Mouse (Mus musculus): Measurements from ENCODE around the gene Smg5. TPM values are rescaled to one million over a fixed set of nuclear protein-coding genes. Genes with fewer than 3 reads are reported as not detected.
"Not testable (repeated sequence)": the region's sequence is repeated elsewhere in the genome, so short reads cannot be mapped to it uniquely, and the experiment has no call there.

Smg5 gene
- total and polyA plus RNA-seq, 2 experiments from 2014 or later: 42.9 to 98.1 TPM

GRCm38 (mm10) chr3:88363700-88364099 lies 27.6 kb downstream of the Smg5 start:
- Histone ChIP-seq H3K4me2 (ENCODE audit: low read depth, low read length) (no peak overlapping the region), H3K4me3 (ENCODE audit: low read length) (no peak overlapping the region), H3K9me3 (ENCODE audit: low read length) (no peaks in the 10 kb centered on the region), H3K27me3 (ENCODE audit: insufficient read depth, low read length) (no peaks in the 10 kb centered on the region), H3K27ac (peak overlapping the region; percentile 59), H3K4me1 (ENCODE audit: insufficient read depth, low read length) (no peaks in the 10 kb centered on the region), H3K36me3 (ENCODE audit: insufficient read depth, low read length) (peaks cover 33% of the 10 kb centered on the region), H3K9ac (replicated peaks; ENCODE audit: low read length) (no peak overlapping the region)
- TF ChIP-seq CTCF (IDR thresholded peaks at IDR 0.05; ENCODE audit: low read depth): no peak
- ATAC-seq (peak; percentile 70), DNase-seq (ENCODE audit: low spot score) (peak; percentile 48)
- WGBS: 32% methylated on average over 4 of the region's 4 CpGs

- WGBS: 2% methylated on average over 16 of the region's 16 CpGs
- no peak within 1 kb of the TSS for H3K9ac ChIP-seq (replicated peaks; ENCODE audit: low read length)
- no peak within 1 kb of the TSS for H3K4me3 ChIP-seq (ENCODE audit: low read length)
- H3K9me3 ChIP-seq (ENCODE audit: low read length): no peaks in the 10 kb centered on the region
- H3K36me3 ChIP-seq (ENCODE audit: insufficient read depth, low read length): peaks cover 27% of the 10 kb centered on the region
- no peaks in the 10 kb centered on the region for H3K27me3 ChIP-seq (ENCODE audit: insufficient read depth, low read length)
- DNase-seq (ENCODE audit: low spot score): peak; percentile 27
- H3K27ac ChIP-seq: peak within 1 kb of the TSS; percentile 59
- ATAC-seq: peak; percentile 17; the same call in 1 of the 2 replicates
- TF ChIP-seq CTCF (IDR thresholded peaks at IDR 0.05; ENCODE audit: low read depth): no peak
- peak within 1 kb of the TSS; percentile 19; the same call in 1 of the 2 replicates for H3K4me2 ChIP-seq (ENCODE audit: low read depth, low read length)
- no peaks in the 10 kb centered on the region for H3K4me1 ChIP-seq (ENCODE audit: insufficient read depth, low read length)
These were observed 28.3 kb downstream of the Smg5 start, which contains the start of gene Paqr6 for GRCm38 (mm10) chr3:88364337-88364736. TSS of gene Paqr6 (plus strand) at chr3:88364584.

- DNase-seq (ENCODE audit: low spot score): no peak
- Histone ChIP-seq H3K4me2 (ENCODE audit: low read depth, low read length) (no peak overlapping the region), H3K36me3 (ENCODE audit: insufficient read depth, low read length) (peaks cover 12% of the 10 kb centered on the region), H3K27me3 (ENCODE audit: insufficient read depth, low read length) (no peaks in the 10 kb centered on the region), H3K4me3 (ENCODE audit: low read length) (no peak overlapping the region), H3K27ac (no peak overlapping the region), H3K4me1 (ENCODE audit: insufficient read depth, low read length) (no peaks in the 10 kb centered on the region), H3K9me3 (ENCODE audit: low read length) (no peaks in the 10 kb centered on the region), H3K9ac (replicated peaks; ENCODE audit: low read length) (no peak overlapping the region)
- WGBS: 42% methylated on average over 34 of the region's 34 CpGs
- no peak for ATAC-seq
- no peak for TF ChIP-seq CTCF (IDR thresholded peaks at IDR 0.05; ENCODE audit: low read depth)
These were observed 29.8 kb downstream of the Smg5 start for GRCm38 (mm10) chr3:88365705-88366361.

- H3K4me3 ChIP-seq (ENCODE audit: low read length); H3K4me1 ChIP-seq (ENCODE audit: insufficient read depth, low read length); H3K9me3 ChIP-seq (ENCODE audit: low read length); DNase-seq (ENCODE audit: low spot score); H3K9ac ChIP-seq (replicated peaks; ENCODE audit: low read length); H3K27ac ChIP-seq; H3K36me3 ChIP-seq (ENCODE audit: insufficient read depth, low read length); H3K27me3 ChIP-seq (ENCODE audit: insufficient read depth, low read length): not testable (repeated sequence)
- 3% methylated on average over 13 of the region's 22 CpGs for WGBS
- peak overlapping the region; percentile 18; the same call in 1 of the 2 replicates for H3K4me2 ChIP-seq (ENCODE audit: low read depth, low read length)
- ATAC-seq: peak; percentile 76
These were observed 30.9 kb downstream of the Smg5 start for GRCm38 (mm10) chr3:88366830-88367428.

GRCm38 (mm10) chr3:88367517-88367916 lies 31.5 kb downstream of the Smg5 start:
- H3K27me3 ChIP-seq (ENCODE audit: insufficient read depth, low read length); H3K27ac ChIP-seq; DNase-seq (ENCODE audit: low spot score); H3K36me3 ChIP-seq (ENCODE audit: insufficient read depth, low read length); H3K4me2 ChIP-seq (ENCODE audit: low read depth, low read length); H3K9ac ChIP-seq (replicated peaks; ENCODE audit: low read length); H3K9me3 ChIP-seq (ENCODE audit: low read length); H3K4me3 ChIP-seq (ENCODE audit: low read length); H3K4me1 ChIP-seq (ENCODE audit: insufficient read depth, low read length): not testable (repeated sequence)
- 45% methylated on average over 3 of the region's 7 CpGs for WGBS
- 0 out of 2 replicates have a peak, but pooled peaks have one; percentile 2 for ATAC-seq

GRCm38 (mm10) chr3:88368511-88368910 lies 32.5 kb downstream of the Smg5 start:
- DNase-seq (ENCODE audit: low spot score); H3K9me3 ChIP-seq (ENCODE audit: low read length); H3K27ac ChIP-seq; H3K27me3 ChIP-seq (ENCODE audit: insufficient read depth, low read length); ATAC-seq; H3K4me3 ChIP-seq (ENCODE audit: low read length); H3K9ac ChIP-seq (replicated peaks; ENCODE audit: low read length); H3K4me1 ChIP-seq (ENCODE audit: insufficient read depth, low read length); H3K36me3 ChIP-seq (ENCODE audit: insufficient read depth, low read length); H3K4me2 ChIP-seq (ENCODE audit: low read depth, low read length): not testable (repeated sequence)
- WGBS: 86% methylated on average over 7 of the region's 7 CpGs

GRCm38 (mm10) chr3:88372643-88373042 lies 36.6 kb downstream of the Smg5 start, which contains the start of gene Bglap3:
TSS of gene Bglap3 (minus strand) at chr3:88372743.
- not testable (repeated sequence) for H3K4me1 ChIP-seq (ENCODE audit: insufficient read depth, low read length); H3K36me3 ChIP-seq (ENCODE audit: insufficient read depth, low read length); ATAC-seq; H3K4me3 ChIP-seq (ENCODE audit: low read length); DNase-seq (ENCODE audit: low spot score); H3K4me2 ChIP-seq (ENCODE audit: low read depth, low read length); H3K9ac ChIP-seq (replicated peaks; ENCODE audit: low read length); H3K9me3 ChIP-seq (ENCODE audit: low read length); H3K27ac ChIP-seq; H3K27me3 ChIP-seq (ENCODE audit: insufficient read depth, low read length)
- 94% methylated on average over 9 of the region's 9 CpGs for WGBS

GRCm38 (mm10) chr3:88375750-88376626 lies 39.9 kb downstream of the Smg5 start:
- WGBS: 15% methylated on average over 18 of the region's 19 CpGs
- not testable (repeated sequence) for H3K27me3 ChIP-seq (ENCODE audit: insufficient read depth, low read length); H3K4me2 ChIP-seq (ENCODE audit: low read depth, low read length); H3K4me3 ChIP-seq (ENCODE audit: low read length); H3K36me3 ChIP-seq (ENCODE audit: insufficient read depth, low read length); H3K9me3 ChIP-seq (ENCODE audit: low read length); H3K9ac ChIP-seq (replicated peaks; ENCODE audit: low read length); H3K4me1 ChIP-seq (ENCODE audit: insufficient read depth, low read length)
- H3K27ac ChIP-seq: peak overlapping the region; percentile 26; the same call in 1 of the 2 replicates
- ATAC-seq (peak; percentile 88), DNase-seq (ENCODE audit: low spot score) (peak; percentile 51)

GRCm38 (mm10) chr3:88376644-88377043 lies 40.6 kb downstream of the Smg5 start:
- not testable (repeated sequence) for H3K4me1 ChIP-seq (ENCODE audit: insufficient read depth, low read length); H3K27me3 ChIP-seq (ENCODE audit: insufficient read depth, low read length); H3K4me3 ChIP-seq (ENCODE audit: low read length); H3K9ac ChIP-seq (replicated peaks; ENCODE audit: low read length); DNase-seq (ENCODE audit: low spot score); H3K36me3 ChIP-seq (ENCODE audit: insufficient read depth, low read length); H3K9me3 ChIP-seq (ENCODE audit: low read length); H3K4me2 ChIP-seq (ENCODE audit: low read depth, low read length)
- ATAC-seq: peak; percentile 34; the same call in 1 of the 2 replicates
- peak overlapping the region; percentile 26; the same call in 1 of the 2 replicates for H3K27ac ChIP-seq
- WGBS: 23% methylated on average over 5 of the region's 7 CpGs

All from hindbrain, postnatal 0 days (tissue).